Mouse (Mus musculus) ZHBTc4 (cell line): ENCODE measurements at regions not wholly inside any gene's neighbourhood (a gene's known extent, or its start where the extent isn't known, plus 50 kb on each side); places are given as distances from the start of the nearest gene placed in this dataset.

ENCODE experiments used
- DNase-seq: peaks from one replicate; pipeline ENCODE4 v3.0.0-alpha.2; 2011; ENCODE audit warnings: low read depth, low spot score

DNA sequence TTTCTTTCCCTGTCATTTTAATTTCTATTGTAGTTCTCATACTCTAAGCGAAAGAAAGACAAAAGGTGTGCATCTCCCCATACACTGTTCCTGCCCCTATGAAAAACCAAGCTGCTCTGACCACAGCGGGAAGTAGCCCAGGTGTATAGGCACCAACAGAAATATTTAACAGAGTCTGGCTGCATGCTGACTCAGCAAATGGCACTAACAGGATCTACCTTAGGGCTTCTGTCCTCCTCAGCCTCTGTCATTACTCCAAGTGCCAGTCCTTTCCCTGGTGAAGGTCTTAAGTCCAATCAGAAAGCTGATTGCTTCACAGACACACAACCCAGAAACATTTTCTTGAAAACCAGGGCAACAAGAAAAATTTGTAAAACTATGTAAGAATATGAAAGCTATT is 72.5 kb downstream of the Gm9008 start:
- DNase-seq = no peak

DNA sequence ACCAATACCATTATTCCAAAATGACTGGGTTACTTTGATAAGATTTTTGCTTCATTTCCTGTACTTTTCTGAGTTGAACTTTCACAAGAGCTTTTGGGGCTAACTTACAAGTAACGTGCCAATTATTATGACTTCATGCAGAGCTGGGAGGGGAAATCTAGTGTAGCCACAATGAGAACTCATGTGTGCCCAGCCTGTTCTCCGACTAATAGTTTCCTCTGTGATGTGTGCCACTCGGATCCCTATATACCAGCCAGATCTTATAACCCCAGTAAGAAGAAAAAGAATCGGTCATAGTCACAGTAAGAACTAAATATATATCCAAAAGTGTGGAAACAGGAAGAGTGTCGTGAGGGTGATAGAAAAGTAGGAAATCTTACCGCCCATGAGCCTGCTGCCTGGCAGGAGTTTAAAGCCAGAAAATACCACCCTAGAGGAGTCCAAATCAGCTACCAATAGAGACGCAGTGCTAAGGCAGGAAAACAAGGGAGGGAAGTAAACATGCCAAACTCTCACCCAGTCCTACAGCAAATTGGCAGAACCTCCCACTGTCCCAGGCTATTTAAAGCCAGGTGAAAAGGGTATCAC is 110.0 kb downstream of the Gm9008 start:
- DNase-seq = no peak

DNA sequence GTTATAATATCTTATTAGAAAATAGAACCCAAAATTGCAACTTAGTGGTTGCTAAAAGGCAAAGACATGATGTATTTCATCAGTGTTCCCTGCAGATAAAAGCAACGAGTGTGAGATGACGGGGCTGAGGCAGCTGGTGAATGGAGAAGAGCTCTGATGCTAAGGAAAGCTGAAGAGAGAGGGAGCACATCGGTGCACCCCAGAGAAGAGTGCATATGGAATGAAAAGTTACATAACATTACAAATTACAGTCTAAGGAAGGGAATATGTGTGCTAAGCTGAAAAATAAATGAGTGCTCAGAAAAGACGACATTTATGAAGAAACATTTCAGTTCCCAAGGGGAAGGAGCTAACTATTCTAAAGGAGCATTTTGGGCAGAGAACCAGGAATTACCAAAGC is 115.3 kb downstream of the Gm9008 start:
- no peak for DNase-seq

DNA sequence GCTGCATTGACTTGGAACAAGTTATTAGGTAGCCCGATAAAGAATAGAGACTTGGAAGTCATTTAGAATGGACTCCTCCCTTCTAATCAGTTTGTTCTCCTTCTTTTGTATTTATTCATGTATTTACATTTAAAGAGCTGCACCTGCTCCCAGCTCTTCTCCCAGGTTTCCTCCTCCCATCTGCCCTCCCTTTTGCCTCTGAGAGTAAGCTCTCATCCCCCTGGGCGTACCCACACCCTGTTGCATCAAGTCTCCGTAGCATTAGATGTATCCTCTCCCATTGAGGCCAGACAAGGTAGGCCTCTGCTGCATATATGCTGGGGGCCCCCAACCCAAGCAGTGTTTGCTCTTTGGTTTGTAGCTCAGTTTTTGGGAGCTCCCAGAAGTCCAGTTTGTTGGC is 118.9 kb downstream of the Gm9008 start:
- DNase-seq = peak; percentile 63

DNA sequence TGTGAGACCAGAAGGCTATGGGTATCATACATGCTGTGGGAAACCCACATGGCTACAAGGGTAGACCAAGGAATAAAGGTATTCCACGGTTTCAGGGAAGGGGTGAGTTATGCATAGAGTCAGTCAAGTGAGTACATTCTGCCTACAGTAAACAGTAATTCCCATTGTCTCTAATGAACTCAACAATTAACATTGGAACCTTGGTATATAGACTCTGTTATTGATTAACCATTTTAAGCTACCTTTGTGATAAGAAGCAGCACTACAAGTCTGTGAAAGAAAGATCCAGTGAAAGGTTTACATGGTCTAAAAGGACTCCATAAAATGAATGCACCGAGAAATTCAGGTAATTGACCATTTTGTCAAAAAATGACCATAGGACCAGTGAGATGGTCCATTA is 145.4 kb downstream of the Gm9008 start:
- DNase-seq = no peak

DNA sequence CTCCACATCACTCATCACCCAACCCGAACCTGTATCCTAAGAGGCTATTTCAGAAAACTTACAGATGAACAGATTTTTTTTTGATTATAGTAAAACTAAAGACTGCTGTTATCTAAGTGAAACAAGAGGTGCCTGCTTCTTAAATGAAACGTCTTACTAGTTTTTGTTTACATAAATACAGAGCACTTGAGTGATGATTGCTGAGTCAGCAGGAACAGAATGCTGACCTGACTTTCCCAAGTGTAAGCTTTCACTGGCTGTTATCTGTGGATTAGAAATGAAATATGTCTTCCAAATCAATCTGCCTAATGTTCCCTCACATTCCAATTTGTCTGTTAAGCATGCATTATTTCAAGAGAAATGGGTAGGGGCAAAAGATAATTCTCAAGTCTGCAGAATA is 149.1 kb downstream of the Gm9008 start:
- DNase-seq = no peak

DNA sequence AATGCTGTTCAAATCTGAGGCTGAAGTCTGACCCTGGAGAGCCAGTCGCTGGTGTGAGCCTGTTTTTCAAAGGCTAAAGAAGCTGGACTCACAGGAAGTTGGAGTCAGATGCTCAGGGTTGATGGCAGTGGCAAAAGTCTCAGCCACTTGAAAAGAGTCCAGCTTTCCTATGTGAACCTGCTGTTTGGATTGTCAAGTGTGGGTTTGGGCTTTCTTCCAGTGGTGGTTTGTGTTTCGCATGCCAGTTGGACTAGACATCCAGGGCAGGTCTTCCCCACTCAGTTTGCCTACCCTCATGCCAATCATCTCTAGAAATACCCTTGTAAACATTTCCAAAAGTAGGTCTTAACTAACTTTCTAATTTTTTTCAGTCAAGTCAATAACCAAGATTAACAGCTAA is 167.4 kb downstream of the Gm9008 start:
- DNase-seq = no peak
